Mouse (Mus musculus) B cell, adult (primary cell): ENCODE data around the gene Bahd1. TPM values are rescaled to one million over a fixed set of nuclear protein-coding genes. Genes with fewer than 3 reads are reported as not detected.

Experiments used
- total RNA-seq: library from RNA; stranded (reverse); gene quantifications from 4 replicates; pipeline ENCODE4 v1.2.4, GENCODE M21; 2023; ENCODE audit not compliant: inconsistent age

Bahd1 gene
- total RNA-seq, result 52.2 to 60.4 TPM (median 55.0 TPM) in 4 replicates

DNA sequence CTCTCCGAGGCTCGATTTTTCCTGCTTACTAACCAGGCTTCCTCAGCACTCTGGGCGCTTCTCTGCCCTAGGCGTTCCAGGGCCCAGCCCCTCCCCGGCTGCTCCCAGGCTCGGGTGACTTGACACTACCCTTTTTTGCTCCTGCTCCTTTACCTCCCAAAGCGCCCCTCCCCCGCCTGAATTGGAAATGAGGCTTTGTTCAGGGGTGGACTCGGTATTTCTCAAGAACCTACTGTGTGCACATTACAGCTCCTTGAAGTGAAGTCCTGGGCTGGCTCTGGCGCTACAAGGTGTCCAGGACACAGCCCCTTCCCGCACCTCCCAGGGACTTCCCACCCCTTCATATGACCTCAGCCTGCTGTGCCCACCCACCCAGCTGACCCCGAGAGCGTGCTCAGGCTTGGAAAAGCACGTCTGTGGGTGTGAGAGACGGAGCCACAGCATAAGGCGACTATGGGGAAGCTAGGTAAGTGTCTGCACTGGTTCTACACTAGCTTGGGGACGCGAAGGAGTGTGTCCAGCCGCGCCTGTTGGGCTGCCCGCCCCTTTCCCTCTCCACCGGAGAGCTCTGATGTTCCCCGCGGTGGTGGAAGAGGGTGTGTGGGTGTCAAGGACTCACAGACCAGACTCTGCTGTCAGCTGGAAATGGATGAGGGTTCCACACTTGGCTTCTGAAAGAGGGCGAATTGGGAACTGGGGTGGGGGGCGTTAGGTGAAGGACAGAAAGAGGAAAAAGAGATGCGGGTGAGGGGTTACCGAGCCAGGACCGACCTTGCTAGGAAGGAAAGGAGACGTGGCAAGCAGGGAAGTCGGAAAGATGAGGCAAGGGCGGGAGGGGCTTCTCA lies at the start of gene Bahd1:
Gene Bahd1, plus strand, starts transcription at position 397 of the 845 bp plus-strand sequence.

DNA sequence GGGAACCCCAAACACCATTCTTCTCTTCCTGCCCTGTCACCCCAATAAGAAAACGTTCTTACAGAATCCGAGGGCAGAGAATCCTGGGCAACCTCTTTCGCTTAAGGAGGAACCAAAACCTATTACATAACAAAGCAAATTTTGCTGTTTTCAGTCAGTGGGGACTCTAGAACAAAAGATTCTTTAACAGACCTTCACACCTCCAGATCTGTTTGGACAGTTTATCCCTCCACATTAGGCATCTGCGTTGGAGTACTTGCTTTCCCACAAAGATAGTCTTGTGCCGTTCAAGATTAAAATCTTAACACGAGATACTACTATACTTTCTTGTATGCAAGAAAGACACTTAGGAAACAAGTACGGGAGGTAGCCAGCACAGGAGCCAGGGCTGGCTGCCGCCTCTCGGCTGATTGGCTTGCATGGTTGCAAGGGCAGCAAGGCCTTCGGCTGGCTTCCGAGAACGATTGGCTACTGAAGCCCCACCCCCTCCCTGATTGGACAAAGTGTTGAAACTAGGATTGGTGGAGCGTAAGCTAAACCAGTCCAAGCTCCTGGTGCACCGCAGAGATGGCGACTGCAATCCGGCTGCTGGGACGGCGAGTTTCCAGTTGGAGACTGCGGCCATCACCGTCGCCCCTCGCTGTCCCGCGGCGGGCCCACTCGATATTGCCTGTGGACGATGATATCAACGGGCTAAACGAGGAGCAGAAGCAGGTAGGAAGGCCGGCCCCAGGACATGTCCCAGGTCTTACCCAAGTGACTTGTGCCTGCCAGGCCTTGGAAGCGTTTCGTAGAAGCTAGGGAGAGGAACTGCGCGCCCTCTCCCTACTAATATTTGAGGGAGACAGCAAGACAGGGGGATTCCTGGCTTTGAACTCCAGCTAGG lies 38.5 kb upstream of the Bahd1 start, which contains the start of gene Ivd:
Gene Ivd, plus strand, starts transcription at position 501 of the 886 bp plus-strand sequence.

DNA sequence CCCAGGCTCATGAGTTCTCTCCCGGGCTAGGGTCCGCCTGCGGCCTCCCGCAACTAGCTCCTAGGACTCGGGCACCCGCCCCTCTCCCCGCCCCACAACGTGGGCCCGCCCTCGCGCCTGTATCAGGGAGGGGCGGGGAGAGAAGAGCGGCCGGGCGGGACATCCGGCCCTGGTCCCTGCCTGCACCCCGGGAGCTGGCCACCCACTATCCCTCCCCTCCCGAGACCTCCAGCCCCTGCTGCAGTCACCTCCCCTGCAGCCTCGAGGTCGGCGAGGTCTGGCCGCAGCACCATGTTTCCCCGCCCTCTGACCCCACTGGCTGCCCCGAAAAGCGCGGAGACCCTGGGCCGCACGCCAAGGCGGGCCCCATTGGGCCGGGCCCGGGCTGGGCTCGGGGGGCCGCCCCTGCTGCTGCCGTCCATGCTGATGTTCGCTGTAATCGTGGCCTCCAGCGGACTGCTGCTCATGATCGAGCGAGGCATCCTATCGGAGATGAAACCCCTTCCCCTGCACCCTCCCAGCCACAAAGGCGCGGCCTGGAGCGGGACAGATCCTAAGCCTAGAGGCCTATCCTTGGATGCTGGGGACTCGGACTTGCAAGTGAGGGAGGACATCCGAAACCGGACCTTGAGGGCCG lies 26.3 kb downstream of the Bahd1 start, which contains the start of gene Chst14:
Gene Chst14, plus strand, starts transcription at position 136 of the 637 bp plus-strand sequence.

Other genes starting within 250 kb of the Bahd1 start
- gene Pak6, start 237.1 kb upstream of the Bahd1 start, total RNA-seq, result 2.2 to 6.3 TPM (median 4.1 TPM) in 4 replicates
- gene Ankrd63, start 196.4 kb upstream of the Bahd1 start, total RNA-seq, result 0.33 to 0.45 TPM (median 0.40 TPM) in 4 replicates
- 87.6 to 107 TPM (median 99.4 TPM) in 4 replicates for gene Plcb2, start 171.9 kb upstream of the Bahd1 start, total RNA-seq
- gene Inafm2, start 154.6 kb upstream of the Bahd1 start, total RNA-seq, result 16.6 to 23.0 TPM (median 17.8 TPM) in 4 replicates
- gene Ccdc9b, start 137.7 kb upstream of the Bahd1 start, total RNA-seq, result 0.57 TPM in 1 of 4 replicates, not detected in the others
- not detected in 4 replicates for gene Phgr1, start 127.6 kb upstream of the Bahd1 start, total RNA-seq
- gene Disp2, start 120.7 kb upstream of the Bahd1 start, total RNA-seq, result not detected in 4 replicates
- 7.0 to 11.9 TPM (median 8.3 TPM) in 4 replicates for gene Knstrn, start 86.4 kb upstream of the Bahd1 start, total RNA-seq
- 62.9 to 97.4 TPM (median 72.1 TPM) in 4 replicates for gene Ivd, start 38.4 kb upstream of the Bahd1 start, total RNA-seq
- 3.6 to 4.3 TPM (median 4.0 TPM) in 4 replicates for gene Chst14, start 26.1 kb downstream of the Bahd1 start, total RNA-seq
- 11.5 to 14.4 TPM (median 13.0 TPM) in 4 replicates for gene Ccdc32, start 129.0 kb downstream of the Bahd1 start, total RNA-seq
- gene Rpusd2, start 134.4 kb downstream of the Bahd1 start, total RNA-seq, result 16.0 to 18.0 TPM (median 16.8 TPM) in 4 replicates
- gene Knl1, start 146.7 kb downstream of the Bahd1 start, total RNA-seq, result 3.3 to 4.7 TPM (median 4.1 TPM) in 4 replicates
- 1.8 to 4.5 TPM (median 3.7 TPM) in 4 replicates for gene Rad51, start 212.4 kb downstream of the Bahd1 start, total RNA-seq